Mouse (Mus musculus): ENCODE measurements around the gene Rab25.

GRCm38 (mm10) chr3:88511559-88511958 is 36.5 kb downstream of the Rab25 start:
- no peak for TF ChIP-seq CTCF (IDR thresholded peaks at IDR 0.05; ENCODE audit: control insufficient read depth, insufficient read depth, insufficient read length)
- no peak for TF ChIP-seq MAX (IDR thresholded peaks at IDR 0.05)

Measured in C2C12 (cell line).